Mouse (Mus musculus) retina, postnatal 1 day (tissue): ENCODE data around the gene Olfr1357.

ENCODE experiments used
- DNase-seq: peaks from one replicate; pipeline ENCODE4 v3.0.0-alpha.2; 2012

Olfr1357 gene

DNA sequence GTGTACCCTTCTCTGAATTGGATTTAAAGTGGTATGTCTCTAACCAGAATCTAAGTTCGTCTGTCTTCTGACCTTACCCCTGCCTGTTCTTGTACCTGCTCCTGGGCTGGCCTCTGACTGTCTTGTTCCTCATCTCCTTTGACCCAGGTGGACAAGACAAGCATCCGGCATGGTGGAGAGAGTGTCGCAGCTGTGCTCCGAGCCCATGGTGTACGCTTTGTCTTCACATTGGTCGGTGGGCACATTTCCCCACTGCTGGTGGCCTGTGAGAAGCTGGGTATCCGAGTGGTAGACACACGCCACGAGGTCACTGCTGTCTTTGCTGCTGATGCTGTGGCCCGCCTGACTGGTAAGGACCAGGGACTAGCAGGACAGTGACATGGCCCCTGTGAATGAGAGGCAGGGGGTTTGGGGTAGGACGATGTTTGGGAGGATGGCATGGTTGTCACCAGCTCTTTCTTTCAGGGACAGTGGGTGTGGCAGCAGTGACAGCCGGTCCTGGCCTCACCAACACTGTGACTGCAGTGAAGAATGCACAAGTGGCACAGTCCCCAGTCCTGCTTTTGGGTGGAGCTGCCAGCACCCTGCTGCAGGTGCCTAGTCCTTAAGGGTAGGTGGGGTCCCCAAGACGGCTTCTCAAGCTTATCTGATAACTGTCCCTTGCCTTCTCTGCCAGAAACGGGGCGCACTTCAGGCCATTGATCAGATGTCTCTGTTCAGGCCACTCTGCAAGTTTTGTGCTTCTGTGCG is 41.3 kb downstream of the Olfr1357 start:
- DNase-seq: no peak

DNA sequence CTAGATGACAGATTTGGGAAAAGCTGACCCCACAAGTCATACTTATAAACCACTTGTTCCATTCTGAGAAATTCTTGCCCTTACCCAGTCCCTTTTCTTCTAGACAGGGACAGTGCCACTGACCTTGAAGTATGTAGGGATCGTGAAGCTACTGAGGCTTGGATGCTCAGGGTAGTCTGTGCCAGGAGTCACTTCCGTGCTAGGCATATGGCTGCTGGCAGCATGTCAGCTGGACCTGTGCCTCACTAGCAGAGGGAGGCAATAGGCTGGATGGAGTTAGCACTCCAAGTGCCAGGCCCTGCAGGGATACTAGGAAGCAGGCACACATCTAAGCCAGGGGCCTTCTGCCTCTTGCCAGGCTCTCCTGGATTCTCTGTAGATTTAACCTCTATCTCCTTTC is 42.2 kb downstream of the Olfr1357 start:
- no peak for DNase-seq

DNA sequence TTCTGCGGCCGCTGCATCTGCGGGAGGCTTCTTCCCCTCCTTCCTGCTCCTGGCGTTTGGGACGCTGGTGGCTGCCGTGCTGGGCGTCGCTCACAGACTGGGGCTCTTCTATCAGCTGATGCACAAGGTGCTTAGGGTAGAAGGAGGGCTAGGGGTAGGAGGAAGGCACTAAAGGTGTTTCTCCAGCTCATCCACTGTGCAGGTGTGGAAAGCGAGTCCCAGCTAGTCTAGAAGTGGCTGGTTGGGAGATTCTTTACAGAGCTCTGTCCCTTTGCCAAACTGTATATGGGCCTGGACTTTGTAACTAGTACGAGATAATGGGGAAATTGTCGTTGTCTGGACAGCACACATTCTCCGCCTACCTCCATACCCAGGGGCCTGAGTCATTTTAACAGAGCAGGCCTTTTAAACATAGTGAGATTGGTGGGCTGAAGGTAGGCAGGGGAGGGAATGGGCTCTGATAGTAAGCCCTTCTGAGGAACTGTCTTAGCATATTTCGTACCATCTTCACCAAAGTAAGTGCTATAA is 42.7 kb downstream of the Olfr1357 start:
- no peak for DNase-seq

DNA sequence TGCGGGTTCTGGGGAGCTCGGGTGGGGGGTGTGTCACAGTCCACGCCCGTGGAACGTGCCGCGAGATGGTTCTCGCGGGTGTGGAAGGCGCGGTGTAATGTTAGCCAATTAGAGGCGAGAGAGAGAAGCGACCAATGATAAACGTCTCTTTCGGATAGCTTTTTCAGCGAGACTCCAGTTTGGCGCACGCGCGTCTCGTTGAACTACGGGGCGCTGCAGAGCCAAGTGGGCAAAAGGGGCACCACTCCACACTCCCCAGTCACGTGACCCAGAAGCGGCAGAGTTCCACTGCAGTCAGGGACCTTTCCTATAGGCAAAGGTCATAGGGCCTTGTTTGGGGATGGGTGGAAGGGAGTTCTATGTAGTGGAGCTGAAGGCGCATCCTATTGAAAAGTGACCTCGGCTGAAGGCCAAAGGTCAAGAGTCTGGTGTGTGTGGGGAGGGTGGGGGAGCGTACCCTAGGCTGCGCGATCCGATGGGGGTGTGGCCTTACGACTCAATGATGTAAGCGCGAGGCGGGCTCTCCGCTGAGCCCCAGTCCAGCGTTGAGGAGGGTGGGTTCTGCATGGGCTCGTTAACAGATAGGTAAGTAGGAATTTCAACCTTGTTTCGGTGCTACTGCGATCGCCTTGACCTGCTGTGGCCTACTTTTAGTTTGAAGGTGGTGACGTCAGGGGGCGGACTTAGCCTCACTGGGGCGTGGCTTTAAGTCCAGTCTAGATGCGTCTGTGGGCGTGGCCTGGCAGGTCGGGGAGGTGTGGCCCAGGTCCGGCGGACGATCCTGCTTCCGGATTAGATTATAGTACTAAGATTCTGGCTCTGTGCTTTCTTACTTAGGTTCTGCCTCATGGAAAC is 43.4 kb downstream of the Olfr1357 start, which contains the start of gene Ilvbl:
Ilvbl (plus strand) TSS at position 97 of the 855 bp plus-strand sequence.
- DNase-seq: peak; percentile 98

DNA sequence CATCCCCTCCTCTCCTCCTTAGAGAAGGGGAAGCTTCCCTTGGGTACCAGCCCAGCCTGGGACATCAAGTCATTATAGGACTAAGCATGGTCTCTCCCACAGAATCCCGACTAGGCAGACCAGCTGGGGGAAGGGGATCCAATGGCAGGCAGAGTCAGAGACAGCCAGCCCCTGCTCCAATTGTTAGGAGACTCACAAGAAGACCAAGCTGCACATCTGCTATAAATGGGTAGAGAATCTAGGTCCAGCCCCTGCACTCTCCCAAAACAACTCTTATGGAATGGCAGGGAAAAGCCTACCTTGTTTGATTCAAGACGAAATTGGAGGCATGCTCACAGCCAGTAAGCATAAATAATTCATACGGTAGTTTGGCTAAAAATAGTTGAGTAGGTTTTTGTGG is 44.6 kb downstream of the Olfr1357 start:
- DNase-seq: no peak

DNA sequence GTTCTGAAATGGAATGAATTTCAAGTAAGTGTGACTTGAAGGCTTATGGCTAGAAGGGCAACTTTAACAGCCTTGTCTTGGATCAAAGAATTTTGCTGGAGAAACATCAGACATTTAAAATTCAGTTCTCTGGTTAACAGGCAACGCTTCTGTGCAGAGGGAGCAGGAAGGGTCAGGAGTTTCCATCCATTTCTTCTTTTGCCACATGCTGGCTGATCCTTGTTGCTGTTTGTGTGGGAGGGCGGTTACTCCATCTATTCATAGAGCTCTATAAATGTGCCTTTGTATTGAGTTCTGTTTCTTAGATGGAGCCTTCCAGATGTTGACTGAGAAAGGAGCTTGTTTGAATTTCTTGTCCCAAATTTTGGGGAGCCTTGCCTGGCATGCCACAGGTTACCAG is 47.0 kb downstream of the Olfr1357 start:
- no peak for DNase-seq

DNA sequence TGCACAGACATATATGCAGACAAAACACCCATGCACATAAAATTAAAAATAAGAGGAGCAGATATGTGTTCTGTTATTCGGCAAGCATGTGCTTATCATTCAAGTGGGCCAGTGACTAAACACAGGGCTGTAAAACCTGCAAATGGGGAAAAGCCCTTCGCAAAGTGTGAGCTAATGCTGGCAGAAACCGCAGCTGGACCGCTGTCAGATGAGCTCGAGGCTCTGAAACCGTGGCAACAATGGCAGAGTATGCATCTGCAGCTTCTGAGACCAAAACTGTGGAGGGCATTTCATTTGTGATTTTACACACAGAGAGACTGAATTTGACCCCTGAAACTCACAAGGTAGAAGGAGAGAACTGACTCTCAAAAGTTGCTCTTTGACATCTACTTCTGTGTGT is 47.5 kb downstream of the Olfr1357 start:
- no peak for DNase-seq

DNA sequence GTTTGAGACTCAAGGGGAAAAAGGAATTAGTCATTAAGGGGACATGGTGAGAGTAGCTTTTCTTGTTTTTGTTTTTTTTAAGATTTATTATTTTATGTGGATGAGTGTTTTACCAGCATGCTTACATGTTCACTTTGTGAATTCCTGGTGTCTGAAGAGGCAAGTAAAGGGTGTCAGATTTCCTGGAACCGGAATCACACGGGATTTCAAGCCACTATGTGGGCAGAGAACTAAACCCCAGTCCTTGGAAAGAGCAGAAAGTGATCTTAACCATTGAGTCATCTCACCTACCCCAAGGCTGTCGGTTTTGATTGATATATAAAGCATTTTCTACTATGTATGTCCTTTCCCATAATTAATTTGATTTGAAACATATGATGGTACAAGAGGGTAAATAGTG is 48.2 kb downstream of the Olfr1357 start:
- no peak for DNase-seq

DNA sequence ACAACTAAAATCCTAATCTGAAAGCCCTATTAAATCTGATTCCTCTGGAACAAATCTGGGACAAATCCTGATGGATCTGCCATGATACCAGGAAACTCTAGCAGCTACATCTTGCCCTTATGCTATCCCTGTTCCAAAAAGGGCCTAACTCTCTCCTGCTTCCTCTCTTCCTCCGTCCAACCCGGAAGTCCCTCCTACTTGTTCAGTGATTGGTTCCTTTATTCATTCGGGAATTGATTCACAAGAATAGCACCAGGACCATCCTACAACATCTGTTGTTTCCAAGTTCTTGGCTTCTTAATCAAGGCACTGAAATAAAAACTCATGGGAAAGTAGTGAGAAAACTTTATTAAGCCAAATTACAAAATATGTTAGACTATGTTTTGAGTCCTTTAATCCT is 48.7 kb downstream of the Olfr1357 start:
- DNase-seq: no peak

DNA sequence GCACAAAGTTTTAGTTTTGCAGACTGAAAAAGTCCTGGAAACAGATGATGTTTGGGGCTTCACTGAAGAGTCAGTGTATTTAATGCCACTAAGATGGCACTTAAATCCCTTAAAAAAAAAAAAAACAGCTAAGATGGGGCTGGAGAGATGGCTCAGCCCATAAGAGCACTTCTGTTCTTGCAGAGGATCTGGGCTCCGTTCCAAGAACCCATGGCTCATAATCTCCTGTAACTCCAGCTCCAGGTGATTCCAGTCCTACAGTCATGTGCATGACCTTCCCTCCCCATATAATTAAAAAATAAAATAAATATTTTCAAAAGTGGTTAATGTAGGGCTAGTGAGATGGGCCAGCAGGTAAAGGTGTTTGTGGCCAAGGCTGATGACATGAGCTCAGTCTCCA is 52.8 kb downstream of the Olfr1357 start:
- DNase-seq: no peak
